8 mouse cellular contexts compared by ENCODE assay signal in the genomic region with DNA sequence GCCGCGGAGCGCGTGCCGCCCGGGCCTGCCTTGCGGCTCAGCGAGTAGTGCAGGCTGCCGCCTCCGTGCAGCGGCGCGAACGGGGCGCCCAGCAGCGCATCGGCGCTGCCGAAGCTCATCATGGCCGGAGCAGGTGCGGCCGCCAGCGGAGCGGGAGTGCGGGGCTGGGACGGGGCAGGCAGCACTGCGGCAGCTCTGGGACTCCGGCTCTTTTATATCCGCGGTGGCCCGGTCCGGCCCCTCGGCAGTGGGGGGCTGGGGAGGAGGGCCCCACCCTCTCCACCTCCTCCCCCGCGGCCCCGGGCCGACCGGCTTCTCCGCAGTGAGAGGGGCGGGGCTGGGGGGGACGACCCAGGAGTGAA. TPM values are rescaled to one million over a fixed set of nuclear protein-coding genes. Genes with fewer than 3 reads are reported as not detected.
DNase-seq lines count a peak whose midpoint lies in the region; ATAC-seq and TF ChIP-seq lines count a peak whose summit lies in the region.

Gene Nefh, minus strand, starts transcription at position 252 of the 362 bp plus-strand sequence.

- peaks cover 97% of the 10 kb centered on the region for H3K27me3 ChIP-seq in heart, embryonic 12.5 days (replicated peaks)
- H3K27me3 ChIP-seq in hindbrain, embryonic 15.5 days = peaks cover 57% of the 10 kb centered on the region
- peaks cover 79% of the 10 kb centered on the region for H3K27me3 ChIP-seq in liver, postnatal 0 days (ENCODE audit: insufficient read depth, low read length)

- H3K9me3 ChIP-seq in heart, embryonic 12.5 days (replicated peaks) = no peaks in the 10 kb centered on the region
- H3K9me3 ChIP-seq in hindbrain, embryonic 15.5 days = no peaks in the 10 kb centered on the region
- no peaks in the 10 kb centered on the region for H3K9me3 ChIP-seq in liver, postnatal 0 days (ENCODE audit: low read length)

- 2% methylated on average over 41 of the region's 41 CpGs for WGBS in heart, embryonic 12.5 days
- under 1% methylated on average over 41 of the region's 41 CpGs for WGBS in hindbrain, embryonic 15.5 days
- WGBS in liver, postnatal 0 days (ENCODE audit: insufficient replicate concordance) = 3% methylated on average over 27 of the region's 41 CpGs

- H3K4me2 ChIP-seq in heart, embryonic 12.5 days = peak within 1 kb of the TSS; percentile 98
- peak within 1 kb of the TSS; percentile 75 for H3K4me2 ChIP-seq in hindbrain, embryonic 15.5 days
- H3K4me2 ChIP-seq in liver, postnatal 0 days (ENCODE audit: low read depth, low read length) = peak within 1 kb of the TSS; percentile 76

- H3K4me3 ChIP-seq in heart, embryonic 12.5 days = peak within 1 kb of the TSS; percentile 64
- H3K4me3 ChIP-seq in hindbrain, embryonic 15.5 days = peak within 1 kb of the TSS; percentile 57
- H3K4me3 ChIP-seq in liver, postnatal 0 days (ENCODE audit: low read depth, low read length) = peak within 1 kb of the TSS; percentile 51

- no peaks in the 10 kb centered on the region for H3K36me3 ChIP-seq in heart, embryonic 12.5 days
- no peaks in the 10 kb centered on the region; the same call in 1 of the 2 replicates for H3K36me3 ChIP-seq in hindbrain, embryonic 15.5 days
- H3K36me3 ChIP-seq in liver, postnatal 0 days (replicated peaks; ENCODE audit: insufficient read depth, low read length) = no peaks in the 10 kb centered on the region

- H3K9ac ChIP-seq in heart, embryonic 12.5 days = peak within 1 kb of the TSS; percentile 50
- H3K9ac ChIP-seq in hindbrain, embryonic 15.5 days = peak within 1 kb of the TSS; percentile 75
- H3K9ac ChIP-seq in liver, postnatal 0 days (replicated peaks) = no peak within 1 kb of the TSS

- no peak within 1 kb of the TSS for H3K27ac ChIP-seq in heart, embryonic 12.5 days (ENCODE audit: poor library complexity, severe bottlenecking)
- peak within 1 kb of the TSS; percentile 93 for H3K27ac ChIP-seq in hindbrain, embryonic 15.5 days (replicated peaks)
- H3K27ac ChIP-seq in liver, postnatal 0 days (ENCODE audit: low read depth) = no peak within 1 kb of the TSS

- peaks cover 14% of the 10 kb centered on the region for H3K4me1 ChIP-seq in heart, embryonic 12.5 days (replicated peaks)
- peaks cover 40% of the 10 kb centered on the region for H3K4me1 ChIP-seq in hindbrain, embryonic 15.5 days (replicated peaks)
- peaks cover 14% of the 10 kb centered on the region for H3K4me1 ChIP-seq in liver, postnatal 0 days (ENCODE audit: insufficient read depth)

- DNase-seq in heart, adult 11 months = no peak
- DNase-seq in thymus, postnatal 0 days (ENCODE audit: low spot score) = peak; percentile 12
- no peak for DNase-seq in thymus, postnatal 14 days
- no peak for DNase-seq in liver, postnatal 0 days
- no peak for DNase-seq in gastrocnemius, postnatal 25 days

- TF ChIP-seq CTCF in liver, postnatal 0 days (IDR thresholded peaks at IDR 0.05; ENCODE audit: low read depth) = no peak

- TF ChIP-seq EP300 in liver, postnatal 0 days (IDR thresholded peaks at IDR 0.05; ENCODE audit: low read depth) = no peak

- ATAC-seq in heart, embryonic 12.5 days (ENCODE audit: insufficient number of reproducible peaks, low FRiP score) = no peak
- peak; percentile 13 for ATAC-seq in hindbrain, embryonic 15.5 days (ENCODE audit: low FRiP score, low read depth)
- no peak for ATAC-seq in liver, postnatal 0 days
- ATAC-seq in inflammation-experienced regulatory T-cells, adult 6 months = no peak

RNA-seq across cellular contexts. Expression of gene Nefh, which starts in this region (rescaled TPM):
- polyA plus RNA-seq in heart, embryonic 12.5 days (2016; fragmentation: Nextera tagmentation; extraction: Ambion mirVana) = 0.58 and 0.66 TPM in 2 replicates
- 3.1 and 3.9 TPM in 2 replicates for polyA plus RNA-seq in thymus, postnatal 0 days (2015; fragmentation: Nextera tagmentation; extraction: Ambion mirVana)
- 11.2 and 11.6 TPM in 2 replicates for polyA plus RNA-seq in hindbrain, embryonic 15.5 days (2015; fragmentation: Nextera tagmentation; extraction: Ambion mirVana)
- 0.16 and 0.18 TPM in 2 replicates for polyA plus RNA-seq in liver, postnatal 0 days (2015; fragmentation: Nextera tagmentation; extraction: Ambion mirVana)
- total RNA-seq in gastrocnemius, postnatal 25 days (2021) = not detected
- 1 to 10 TPM; 6.4 to 7.0 (median 6.4) TPM for polyA plus RNA-seq in inflammation-experienced regulatory T-cells, adult 6 months (2017; shearing (Covaris generic))
